Mouse (Mus musculus) T-helper 2 cell (primary cell): ENCODE results near the gene Cdkal1.

Experiments
- in situ Hi-C: fragments of 300-600 bp; cut with MboI, MseI; formaldehyde crosslinking; loops from one replicate; pipeline ENCODE4 v1.15.1; 2025; ENCODE audit warnings: high pct_unique_total_duplicates

Gene Cdkal1

GRCm38 (mm10) chr13:29360899-29361298 is 494.6 kb downstream of the Cdkal1 start:
- in situ Hi-C loops: no loop called here

GRCm38 (mm10) chr13:29359341-29359740 is 496.1 kb downstream of the Cdkal1 start:
- in situ Hi-C loops: no loop called here

GRCm38 (mm10) chr13:29357483-29357882 is 498.0 kb downstream of the Cdkal1 start:
- in situ Hi-C loops: no loop called here

GRCm38 (mm10) chr13:29356158-29356485 is 499.4 kb downstream of the Cdkal1 start:
- in situ Hi-C loops: no loop called here

GRCm38 (mm10) chr13:29355484-29356157 is 499.9 kb downstream of the Cdkal1 start:
- in situ Hi-C loops: no loop called here

GRCm38 (mm10) chr13:29354943-29355342 is 500.5 kb downstream of the Cdkal1 start:
- in situ Hi-C loops: no loop called here

- in situ Hi-C loops: no loop called here
Observed at GRCm38 (mm10) chr13:29353888-29354415, 501.5 kb downstream of the Cdkal1 start.

- in situ Hi-C loops: no loop called here
Observed at GRCm38 (mm10) chr13:29351023-29351684, 504.3 kb downstream of the Cdkal1 start.

- in situ Hi-C loops: no loop called here
Observed at GRCm38 (mm10) chr13:29350004-29350403, 505.5 kb downstream of the Cdkal1 start.

- in situ Hi-C loops: no loop called here
Observed at GRCm38 (mm10) chr13:29349386-29349961, 506.0 kb downstream of the Cdkal1 start.

GRCm38 (mm10) chr13:29348331-29348730 is 507.1 kb downstream of the Cdkal1 start:
- in situ Hi-C loops: no loop called here

GRCm38 (mm10) chr13:29332640-29333412 is 522.6 kb downstream of the Cdkal1 start:
- in situ Hi-C loops: no loop called here

- in situ Hi-C loops: no loop called here
Observed at GRCm38 (mm10) chr13:29325946-29326345, 529.5 kb downstream of the Cdkal1 start.

- in situ Hi-C loops: no loop called here
Observed at GRCm38 (mm10) chr13:29320421-29320820, 535.1 kb downstream of the Cdkal1 start.

GRCm38 (mm10) chr13:29317703-29318102 is 537.8 kb downstream of the Cdkal1 start:
- in situ Hi-C loops: no loop called here

GRCm38 (mm10) chr13:29316271-29316670 is 539.2 kb downstream of the Cdkal1 start:
- in situ Hi-C loops: no loop called here

GRCm38 (mm10) chr13:29312026-29312425 is 543.4 kb downstream of the Cdkal1 start:
- in situ Hi-C loops: no loop called here

GRCm38 (mm10) chr13:29307420-29307819 is 548.1 kb downstream of the Cdkal1 start:
- in situ Hi-C loops: no loop called here

- in situ Hi-C loops: no loop called here
Observed at GRCm38 (mm10) chr13:29292608-29293240, 562.8 kb downstream of the Cdkal1 start.

GRCm38 (mm10) chr13:29290569-29290968 is 564.9 kb downstream of the Cdkal1 start:
- in situ Hi-C loops: no loop called here

- in situ Hi-C loops: no loop called here
Observed at GRCm38 (mm10) chr13:29285058-29285457, 570.4 kb downstream of the Cdkal1 start.

- in situ Hi-C loops: no loop called here
Observed at GRCm38 (mm10) chr13:29281556-29281955, 573.9 kb downstream of the Cdkal1 start.
